Mouse (Mus musculus) midbrain, embryonic 12.5 days (tissue): ENCODE results near the gene Tex13c3. TPM values are rescaled to one million over a fixed set of nuclear protein-coding genes. Genes with fewer than 3 reads are reported as not detected.
"Not testable (repeated sequence)": the region's sequence is repeated elsewhere in the genome, so short reads cannot be mapped to it uniquely, and the experiment has no call there.

Source experiments
- ATAC-seq: fragments of 200-750 bp; cut with Nextera tagmentation; 2 replicates; pipeline ENCODE4 v1.8.0; 2017; ENCODE audit warnings: low read depth, moderate TSS enrichment, moderate library complexity; ENCODE audit not compliant: low FRiP score
- H3K27ac ChIP-seq: fragments of 300-500 bp; sonication (generic); replicated peaks from 2 replicates; pipeline ENCODE4 v1.5.1; 2016; ENCODE audit warnings: mild to moderate bottlenecking
- H3K27me3 ChIP-seq: fragments of 300-500 bp; sonication (generic); 2 replicates; pipeline ENCODE4 v1.6.1; 2016; ENCODE audit warnings: mild to moderate bottlenecking
- H3K36me3 ChIP-seq: fragments of 300-500 bp; sonication (generic); 2 replicates; pipeline ENCODE4 v1.6.1; 2016
- H3K4me1 ChIP-seq: fragments of 300-500 bp; sonication (generic); 2 replicates; pipeline ENCODE4 v1.6.1; 2016
- H3K4me2 ChIP-seq: fragments of 300-500 bp; sonication (generic); replicated peaks from 2 replicates; pipeline ENCODE4 v1.6.1; 2016; ENCODE audit warnings: mild to moderate bottlenecking, moderate library complexity
- H3K4me3 ChIP-seq: fragments of 300-500 bp; sonication (generic); 2 replicates; pipeline ENCODE4 v1.5.1; 2016; ENCODE audit warnings: mild to moderate bottlenecking
- H3K9ac ChIP-seq: fragments of 300-500 bp; sonication (generic); replicated peaks from 2 replicates; pipeline ENCODE4 v1.6.1; 2016; ENCODE audit warnings: mild to moderate bottlenecking, moderate library complexity
- H3K9me3 ChIP-seq: fragments of 300-500 bp; sonication (generic); 2 replicates; pipeline ENCODE4 v1.6.1; 2016; ENCODE audit warnings: mild to moderate bottlenecking
- WGBS: fragments of 180-500 bp; shearing (Covaris S2); methylation state at CpG from one replicate; pipeline ENCODE4 v1.1.7; 2016; 5-methylcytosine and 5-hydroxymethylcytosine counted together
- polyA plus RNA-seq: library from polyadenylated mRNA; unstranded; fragments of >200 nt; fragmentation: Nextera tagmentation; extraction: Ambion mirVana; gene quantifications from 2 replicates; pipeline ENCODE4 v1.2.1, GENCODE M21; 2016

Tex13c3 gene
- polyA plus RNA-seq, result not detected in 2 replicates

- not testable (repeated sequence) for H3K36me3 ChIP-seq, H3K9ac ChIP-seq, H3K27ac ChIP-seq, ATAC-seq, H3K4me3 ChIP-seq, H3K4me1 ChIP-seq, H3K27me3 ChIP-seq, H3K4me2 ChIP-seq, H3K9me3 ChIP-seq
- 95% methylated on average over 5 of the region's 5 CpGs for WGBS
Measured at GRCm38 (mm10) chrX:19481219-19481618, at the start of gene Tex13c3. Gene Tex13c3 (minus strand): TSS chrX:19481319.

GRCm38 (mm10) chrX:19489731-19490130 lies 8.6 kb upstream of the Tex13c3 start:
- Histone ChIP-seq H3K4me2 (no peak overlapping the region), H3K9ac (no peak overlapping the region), H3K4me1 (no peaks in the 10 kb centered on the region), H3K27me3 (no peaks in the 10 kb centered on the region), H3K9me3 (no peaks in the 10 kb centered on the region), H3K4me3 (no peak overlapping the region), H3K27ac (no peak overlapping the region), H3K36me3 (no peaks in the 10 kb centered on the region)
- no peak for ATAC-seq
- 85% methylated on average over 4 of the region's 4 CpGs for WGBS
